Mouse (Mus musculus): ENCODE measurements at regions not wholly inside any gene's neighbourhood (a gene's known extent, or its start where the extent isn't known, plus 50 kb on each side); places are given as distances from the start of the nearest gene placed in this dataset.

DNA sequence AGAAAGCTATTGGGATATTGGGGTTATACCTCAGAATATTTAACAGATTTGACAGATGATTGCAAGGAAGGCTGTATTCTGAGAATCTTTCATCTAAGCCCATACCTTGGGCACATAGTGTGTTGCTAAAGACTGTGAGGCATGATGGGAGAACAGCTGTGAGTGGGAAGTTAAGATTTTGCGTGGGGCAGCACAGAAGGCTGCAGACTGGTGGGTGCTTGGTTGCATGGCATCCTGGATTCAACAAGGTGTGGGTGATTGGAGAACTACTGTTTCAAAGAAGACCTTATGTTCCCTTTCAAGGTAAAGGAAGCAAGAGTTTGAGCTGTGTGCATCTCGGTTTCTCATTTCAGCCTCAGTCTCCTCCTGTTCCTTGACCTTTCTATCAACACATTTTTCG is 584.8 kb downstream of the Sh2d4b start:
- Histone ChIP-seq H3K4me1 (ENCODE audit: control insufficient read depth, insufficient read depth, low read length) (no peaks in the 10 kb centered on the region), H3K27ac (ENCODE audit: low read depth, low read length) (no peak overlapping the region), H3K4me2 (ENCODE audit: low read depth, low read length) (no peak overlapping the region), H3K9me3 (ENCODE audit: control insufficient read depth, low read length) (no peaks in the 10 kb centered on the region), H3K9ac (replicated peaks; ENCODE audit: low read depth, low read length) (no peak overlapping the region), H3K4me3 (ENCODE audit: low read depth, low read length) (no peak overlapping the region), H3K27me3 (ENCODE audit: control insufficient read depth, insufficient read depth, low read length) (no peaks in the 10 kb centered on the region), H3K36me3 (ENCODE audit: control insufficient read depth, insufficient read depth, low read length) (no peaks in the 10 kb centered on the region)
- ATAC-seq (ENCODE audit: low read depth): no peak
- WGBS: 82% methylated on average over 3 of the region's 3 CpGs

DNA sequence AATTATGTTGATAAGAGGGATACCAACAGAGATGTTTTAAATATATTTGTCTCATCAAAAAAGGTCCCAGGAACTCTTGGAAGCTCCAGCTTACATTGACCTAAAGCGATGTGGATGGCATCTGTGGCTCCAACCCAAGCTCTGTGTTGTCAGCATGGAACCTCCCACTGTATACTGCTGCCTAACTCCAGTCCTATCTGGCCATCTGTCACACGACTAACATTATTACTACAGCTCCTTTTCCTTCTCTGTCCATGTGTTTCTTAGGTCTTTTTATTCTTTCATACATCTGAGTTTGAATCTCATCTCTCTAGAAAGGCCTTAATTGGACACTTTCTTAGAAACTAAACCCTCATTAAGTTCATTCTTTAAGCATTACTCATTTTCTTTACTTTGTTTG is 613.9 kb downstream of the Sh2d4b start:
- 87% methylated on average over 2 of the region's 2 CpGs for WGBS
- H3K27ac ChIP-seq (ENCODE audit: low read depth, low read length): no peak overlapping the region
- H3K9me3 ChIP-seq (ENCODE audit: control insufficient read depth, low read length): no peaks in the 10 kb centered on the region

DNA sequence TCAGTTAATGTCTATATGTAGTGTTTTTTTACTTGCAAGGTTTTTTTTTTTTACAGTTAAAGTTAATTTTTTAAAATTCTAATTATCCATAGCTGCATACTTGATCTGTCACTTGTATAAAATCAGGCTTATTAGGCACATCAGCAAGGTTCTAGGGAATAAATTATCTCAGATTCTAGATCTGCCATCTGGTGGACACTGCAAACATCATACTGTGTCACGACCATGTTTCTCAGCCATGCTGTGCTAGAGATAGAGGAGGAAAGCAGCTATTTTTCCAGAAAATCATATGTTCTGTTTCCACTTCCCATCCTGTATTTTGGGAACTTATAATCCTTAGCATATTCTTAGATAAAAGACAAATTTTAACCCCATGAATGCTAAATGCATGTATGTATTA is 617.7 kb downstream of the Sh2d4b start:
- Histone ChIP-seq H3K9ac (replicated peaks; ENCODE audit: low read depth, low read length) (no peak overlapping the region), H3K36me3 (ENCODE audit: control insufficient read depth, insufficient read depth, low read length) (no peaks in the 10 kb centered on the region), H3K4me1 (ENCODE audit: control insufficient read depth, insufficient read depth, low read length) (no peaks in the 10 kb centered on the region), H3K4me2 (ENCODE audit: low read depth, low read length) (no peak overlapping the region), H3K9me3 (ENCODE audit: control insufficient read depth, low read length) (no peaks in the 10 kb centered on the region), H3K27ac (ENCODE audit: low read depth, low read length) (no peak overlapping the region), H3K27me3 (ENCODE audit: control insufficient read depth, insufficient read depth, low read length) (no peaks in the 10 kb centered on the region), H3K4me3 (ENCODE audit: low read depth, low read length) (no peak overlapping the region)
- 53% methylated on average over 1 of the region's 1 CpGs for WGBS
- ATAC-seq (ENCODE audit: low read depth): no peak

More for the DNA sequence above, 613.9 kb downstream of the Sh2d4b start:
- Histone ChIP-seq H3K4me3 (ENCODE audit: low read depth, low read length) (no peak overlapping the region), H3K4me1 (ENCODE audit: control insufficient read depth, insufficient read depth, low read length) (no peaks in the 10 kb centered on the region), H3K4me2 (ENCODE audit: low read depth, low read length) (no peak overlapping the region), H3K27me3 (ENCODE audit: control insufficient read depth, insufficient read depth, low read length) (no peaks in the 10 kb centered on the region), H3K9ac (replicated peaks; ENCODE audit: low read depth, low read length) (no peak overlapping the region), H3K36me3 (ENCODE audit: control insufficient read depth, insufficient read depth, low read length) (no peaks in the 10 kb centered on the region)
- ATAC-seq (ENCODE audit: low read depth): no peak

DNA sequence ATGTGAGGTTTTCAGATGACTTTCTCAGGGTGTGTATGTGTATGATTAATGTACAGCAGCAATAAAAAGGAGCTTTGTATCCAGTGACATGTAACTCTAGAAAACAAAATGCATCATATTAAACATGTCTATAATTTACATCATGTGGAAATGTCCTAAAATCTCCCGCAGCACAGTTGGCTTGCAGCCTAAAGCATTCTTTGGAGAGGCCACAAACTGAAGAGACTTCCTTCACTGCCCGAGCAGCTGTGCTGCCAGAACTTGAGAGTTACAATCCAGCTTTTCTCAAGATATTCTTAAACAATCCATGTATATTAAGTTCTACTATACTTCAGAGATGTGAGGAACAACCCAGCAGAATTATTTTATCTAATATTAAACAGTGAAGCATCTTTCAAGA is 631.4 kb downstream of the Sh2d4b start:
- no peaks in the 10 kb centered on the region for H3K4me1 ChIP-seq (ENCODE audit: control insufficient read depth, insufficient read depth, low read length)
- no peaks in the 10 kb centered on the region for H3K36me3 ChIP-seq (ENCODE audit: control insufficient read depth, insufficient read depth, low read length)
- 70% methylated on average over 2 of the region's 2 CpGs for WGBS
- ATAC-seq (ENCODE audit: low read depth): no peak
- no peaks in the 10 kb centered on the region for H3K9me3 ChIP-seq (ENCODE audit: control insufficient read depth, low read length)
- no peak overlapping the region for H3K27ac ChIP-seq (ENCODE audit: low read depth, low read length)
- H3K9ac ChIP-seq (replicated peaks; ENCODE audit: low read depth, low read length): no peak overlapping the region
- no peak overlapping the region for H3K4me3 ChIP-seq (ENCODE audit: low read depth, low read length)
- H3K27me3 ChIP-seq (ENCODE audit: control insufficient read depth, insufficient read depth, low read length): no peaks in the 10 kb centered on the region
- H3K4me2 ChIP-seq (ENCODE audit: low read depth, low read length): no peak overlapping the region

DNA sequence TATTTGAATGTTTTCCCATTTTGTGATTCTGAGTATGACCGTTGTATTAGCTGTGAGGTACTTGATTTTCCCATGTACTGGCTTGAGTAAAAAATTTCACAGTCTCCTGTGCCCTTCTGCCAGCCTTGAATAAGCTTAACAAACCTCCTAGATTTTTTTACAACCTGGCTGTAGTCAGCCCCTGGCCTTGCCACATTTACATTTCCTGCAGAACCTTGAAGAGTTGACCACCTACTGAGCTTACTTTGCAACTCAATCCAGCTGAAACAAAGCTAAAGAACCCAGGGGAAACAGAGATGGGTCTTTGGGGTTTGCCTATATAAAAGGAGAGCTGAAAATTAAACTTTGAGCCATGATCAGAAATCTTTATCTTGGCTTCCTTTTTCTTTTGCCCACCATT is 661.0 kb downstream of the Sh2d4b start:
- Histone ChIP-seq H3K27ac (ENCODE audit: low read depth, low read length) (no peak overlapping the region), H3K36me3 (ENCODE audit: control insufficient read depth, insufficient read depth, low read length) (no peaks in the 10 kb centered on the region), H3K9ac (replicated peaks; ENCODE audit: low read depth, low read length) (no peak overlapping the region), H3K4me1 (ENCODE audit: control insufficient read depth, insufficient read depth, low read length) (no peaks in the 10 kb centered on the region), H3K4me2 (ENCODE audit: low read depth, low read length) (no peak overlapping the region), H3K9me3 (ENCODE audit: control insufficient read depth, low read length) (no peaks in the 10 kb centered on the region), H3K4me3 (ENCODE audit: low read depth, low read length) (no peak overlapping the region), H3K27me3 (ENCODE audit: control insufficient read depth, insufficient read depth, low read length) (no peaks in the 10 kb centered on the region)
- ATAC-seq (ENCODE audit: low read depth): no peak
- WGBS: 67% methylated on average over 1 of the region's 1 CpGs

DNA sequence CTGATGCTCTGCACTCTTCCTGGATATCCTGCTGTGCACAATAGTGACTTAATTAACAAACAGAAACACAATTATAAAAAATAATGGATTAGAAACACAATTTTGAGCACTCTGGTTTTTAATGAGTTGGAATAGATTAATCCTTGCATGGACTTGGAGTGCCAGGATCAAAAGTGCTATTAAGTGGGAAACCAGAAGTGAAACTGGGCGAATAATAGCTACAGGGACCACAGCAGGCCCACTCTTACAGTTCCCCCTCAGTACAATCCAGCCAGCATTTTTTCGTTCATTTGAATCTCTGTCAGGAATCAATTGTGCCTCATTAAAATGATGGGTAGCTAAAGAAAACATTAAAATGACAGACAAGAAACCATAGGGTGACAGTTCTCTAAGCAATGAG is 668.7 kb downstream of the Sh2d4b start:
- Histone ChIP-seq H3K27ac (ENCODE audit: low read depth, low read length) (no peak overlapping the region), H3K27me3 (ENCODE audit: control insufficient read depth, insufficient read depth, low read length) (no peaks in the 10 kb centered on the region), H3K36me3 (ENCODE audit: control insufficient read depth, insufficient read depth, low read length) (no peaks in the 10 kb centered on the region), H3K9ac (replicated peaks; ENCODE audit: low read depth, low read length) (no peak overlapping the region), H3K4me3 (ENCODE audit: low read depth, low read length) (no peak overlapping the region), H3K4me2 (ENCODE audit: low read depth, low read length) (no peak overlapping the region), H3K4me1 (ENCODE audit: control insufficient read depth, insufficient read depth, low read length) (no peaks in the 10 kb centered on the region), H3K9me3 (ENCODE audit: control insufficient read depth, low read length) (no peaks in the 10 kb centered on the region)
- peak; percentile 51; the same call in 1 of the 2 replicates for ATAC-seq (ENCODE audit: low read depth)
- 52% methylated on average over 2 of the region's 2 CpGs for WGBS

Data from neural tube, embryonic 14.5 days (tissue).